Mouse (Mus musculus): ENCODE results near the gene Map3k14. TPM values are rescaled to one million over a fixed set of nuclear protein-coding genes. Genes with fewer than 3 reads are reported as not detected.

The Map3k14 gene
- polyA plus RNA-seq, 1 experiment: 0.01 TPM

- TF ChIP-seq GATA1 (IDR thresholded peaks at IDR 0.05; ENCODE audit: low read length) (no peak), TAL1 (IDR thresholded peaks at IDR 0.05; ENCODE audit: low read length) (no peak)
- Histone ChIP-seq H3K4me3 (replicated peaks) (no peak overlapping the region), H3K27me3 (ENCODE audit: control insufficient read depth) (no peaks in the 10 kb centered on the region), H3K9me3 (ENCODE audit: control insufficient read depth, low read length) (no peaks in the 10 kb centered on the region), H3K36me3 (ENCODE audit: control insufficient read depth) (no peaks in the 10 kb centered on the region), H3K4me1 (ENCODE audit: control insufficient read depth) (peaks cover under 1% of the 10 kb centered on the region; the same call in 1 of the 2 replicates)
Measured at GRCm38 (mm10) chr11:103240740-103241139, 26.5 kb downstream of the Map3k14 start.

GRCm38 (mm10) chr11:103237757-103238156 is 29.5 kb downstream of the Map3k14 start:
- H3K36me3 ChIP-seq (ENCODE audit: control insufficient read depth): no peaks in the 10 kb centered on the region
- H3K4me3 ChIP-seq (replicated peaks): no peak overlapping the region
- TF ChIP-seq GATA1 (IDR thresholded peaks at IDR 0.05; ENCODE audit: low read length) (no peak), TAL1 (IDR thresholded peaks at IDR 0.05; ENCODE audit: low read length) (no peak)
- no peaks in the 10 kb centered on the region for H3K9me3 ChIP-seq (ENCODE audit: control insufficient read depth, low read length)
- no peaks in the 10 kb centered on the region for H3K4me1 ChIP-seq (ENCODE audit: control insufficient read depth)
- no peaks in the 10 kb centered on the region for H3K27me3 ChIP-seq (ENCODE audit: control insufficient read depth)

DNA sequence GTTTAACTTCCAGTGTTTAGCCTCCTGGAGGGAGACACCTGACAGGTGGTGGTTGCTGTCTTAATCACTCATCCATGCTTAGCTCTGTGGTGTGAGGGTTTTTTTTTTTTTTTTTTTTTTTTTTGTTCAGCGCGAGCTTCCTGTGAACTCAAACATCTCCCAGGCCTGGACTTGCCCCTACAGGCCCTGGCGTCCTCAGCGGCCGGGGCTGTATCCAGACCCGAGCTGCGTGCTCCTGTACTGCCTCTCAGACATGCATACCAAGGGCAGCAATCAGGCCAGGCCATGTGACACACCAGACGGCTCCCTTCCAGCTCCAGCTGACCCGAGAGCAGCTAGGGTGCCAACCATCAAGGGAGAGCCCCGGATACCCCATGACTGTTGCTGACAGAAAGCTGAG is 30.4 kb downstream of the Map3k14 start:
- no peak for TF ChIP-seq TAL1 (IDR thresholded peaks at IDR 0.05; ENCODE audit: low read length)
- no peak for TF ChIP-seq GATA1 (IDR thresholded peaks at IDR 0.05; ENCODE audit: low read length)
- H3K4me1 ChIP-seq (ENCODE audit: control insufficient read depth): no peaks in the 10 kb centered on the region
- H3K36me3 ChIP-seq (ENCODE audit: control insufficient read depth): no peaks in the 10 kb centered on the region
- H3K27me3 ChIP-seq (ENCODE audit: control insufficient read depth): no peaks in the 10 kb centered on the region
- no peak overlapping the region for H3K4me3 ChIP-seq (replicated peaks)
- no peaks in the 10 kb centered on the region for H3K9me3 ChIP-seq (ENCODE audit: control insufficient read depth, low read length)

- no peak for TF ChIP-seq TAL1 (IDR thresholded peaks at IDR 0.05; ENCODE audit: low read length)
- no peak for TF ChIP-seq GATA1 (IDR thresholded peaks at IDR 0.05; ENCODE audit: low read length)
- no peaks in the 10 kb centered on the region for H3K9me3 ChIP-seq (ENCODE audit: control insufficient read depth, low read length)
- no peak overlapping the region for H3K4me3 ChIP-seq (replicated peaks)
- no peaks in the 10 kb centered on the region for H3K36me3 ChIP-seq (ENCODE audit: control insufficient read depth)
- H3K4me1 ChIP-seq (ENCODE audit: control insufficient read depth): no peaks in the 10 kb centered on the region
- no peaks in the 10 kb centered on the region for H3K27me3 ChIP-seq (ENCODE audit: control insufficient read depth)
Measured at GRCm38 (mm10) chr11:103236431-103236830, 30.8 kb downstream of the Map3k14 start.

DNA sequence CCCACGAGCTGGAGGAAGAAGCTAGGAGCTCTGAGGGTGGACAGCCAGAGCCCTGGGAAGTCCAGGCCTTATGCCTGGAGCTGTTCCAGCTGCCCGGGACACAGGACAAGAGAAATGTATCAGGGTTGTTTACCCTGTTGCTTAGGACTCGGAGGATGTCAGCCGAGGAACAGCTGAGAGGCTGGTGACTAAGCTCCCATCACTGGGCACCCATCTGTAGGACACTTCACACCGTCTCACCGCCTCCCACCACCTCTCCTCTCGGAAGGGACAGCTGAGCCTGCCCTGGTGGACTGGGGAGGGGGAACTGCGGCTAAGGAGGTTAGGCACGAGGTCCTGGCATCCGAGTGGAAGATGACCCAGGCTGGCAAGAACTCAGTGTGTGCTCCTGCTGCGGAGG is 31.6 kb downstream of the Map3k14 start:
- no peak for TF ChIP-seq GATA1 (IDR thresholded peaks at IDR 0.05; ENCODE audit: low read length)
- TF ChIP-seq TAL1 (IDR thresholded peaks at IDR 0.05; ENCODE audit: low read length): no peak
- H3K36me3 ChIP-seq (ENCODE audit: control insufficient read depth): no peaks in the 10 kb centered on the region
- no peak overlapping the region for H3K4me3 ChIP-seq (replicated peaks)

GRCm38 (mm10) chr11:103234447-103234846 is 32.8 kb downstream of the Map3k14 start:
- TF ChIP-seq GATA1 (IDR thresholded peaks at IDR 0.05; ENCODE audit: low read length): no peak
- TF ChIP-seq TAL1 (IDR thresholded peaks at IDR 0.05; ENCODE audit: low read length): no peak
- peaks cover 6% of the 10 kb centered on the region for H3K36me3 ChIP-seq (ENCODE audit: control insufficient read depth)
- H3K4me1 ChIP-seq (ENCODE audit: control insufficient read depth): no peaks in the 10 kb centered on the region
- no peaks in the 10 kb centered on the region for H3K27me3 ChIP-seq (ENCODE audit: control insufficient read depth)
- no peak overlapping the region for H3K4me3 ChIP-seq (replicated peaks)
- H3K9me3 ChIP-seq (ENCODE audit: control insufficient read depth, low read length): no peaks in the 10 kb centered on the region

More for the DNA sequence above, 31.6 kb downstream of the Map3k14 start:
- no peaks in the 10 kb centered on the region for H3K9me3 ChIP-seq (ENCODE audit: control insufficient read depth, low read length)
- no peaks in the 10 kb centered on the region for H3K27me3 ChIP-seq (ENCODE audit: control insufficient read depth)
- no peaks in the 10 kb centered on the region for H3K4me1 ChIP-seq (ENCODE audit: control insufficient read depth)

DNA sequence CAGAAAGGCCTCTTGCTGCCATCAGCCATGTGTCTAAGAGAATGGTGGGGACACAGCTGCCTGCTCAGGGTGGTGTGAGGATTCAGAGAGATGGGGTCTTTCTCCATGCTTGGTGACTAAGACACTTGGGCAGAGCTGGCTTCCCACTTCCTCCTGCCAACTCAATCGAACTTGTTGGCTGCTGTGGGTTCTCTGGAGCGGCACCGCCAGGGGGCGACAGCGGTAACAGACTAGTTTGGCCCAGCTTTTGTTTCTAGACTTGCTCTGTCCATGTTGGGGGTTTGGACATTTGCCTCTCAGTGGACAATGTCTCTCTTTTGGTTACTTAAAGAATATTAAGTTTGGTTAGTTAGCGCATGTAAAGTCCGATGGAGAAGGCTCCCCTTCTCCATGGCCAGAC is 34.3 kb downstream of the Map3k14 start:
- peaks cover 6% of the 10 kb centered on the region for H3K36me3 ChIP-seq (ENCODE audit: control insufficient read depth)

GRCm38 (mm10) chr11:103231367-103231766 is 35.9 kb downstream of the Map3k14 start:
- Histone ChIP-seq H3K4me3 (replicated peaks) (no peak overlapping the region), H3K27me3 (ENCODE audit: control insufficient read depth) (no peaks in the 10 kb centered on the region), H3K9me3 (ENCODE audit: control insufficient read depth, low read length) (no peaks in the 10 kb centered on the region), H3K36me3 (ENCODE audit: control insufficient read depth) (peaks cover 6% of the 10 kb centered on the region), H3K4me1 (ENCODE audit: control insufficient read depth) (no peaks in the 10 kb centered on the region)
- TF ChIP-seq GATA1 (IDR thresholded peaks at IDR 0.05; ENCODE audit: low read length) (no peak), TAL1 (IDR thresholded peaks at IDR 0.05; ENCODE audit: low read length) (no peak)

More for the DNA sequence above, 34.3 kb downstream of the Map3k14 start:
- Histone ChIP-seq H3K4me1 (ENCODE audit: control insufficient read depth) (no peaks in the 10 kb centered on the region), H3K4me3 (replicated peaks) (no peak overlapping the region), H3K27me3 (ENCODE audit: control insufficient read depth) (no peaks in the 10 kb centered on the region), H3K9me3 (ENCODE audit: control insufficient read depth, low read length) (no peaks in the 10 kb centered on the region)
- TF ChIP-seq GATA1 (IDR thresholded peaks at IDR 0.05; ENCODE audit: low read length) (no peak), TAL1 (IDR thresholded peaks at IDR 0.05; ENCODE audit: low read length) (no peak)

DNA sequence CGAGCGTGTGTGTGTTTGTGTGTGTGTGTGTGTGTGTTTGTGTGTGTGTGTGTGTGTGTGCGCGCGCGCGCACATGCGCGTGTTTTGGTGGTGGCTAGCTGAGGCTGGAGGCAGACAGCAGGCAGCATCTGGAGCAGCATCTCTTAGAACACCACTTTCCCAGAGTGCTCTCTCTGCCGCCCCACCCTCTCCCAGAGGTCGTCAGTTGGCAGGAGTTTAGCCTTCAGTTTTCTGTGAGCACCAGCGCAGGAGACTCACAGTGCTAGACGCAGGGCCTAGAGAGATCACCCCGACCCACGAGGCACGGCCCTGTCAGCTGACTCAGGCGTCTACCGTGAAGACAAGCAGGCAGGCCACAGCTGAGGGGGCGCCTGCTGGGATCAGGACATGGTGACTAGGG is 36.6 kb downstream of the Map3k14 start:
- Histone ChIP-seq H3K36me3 (ENCODE audit: control insufficient read depth) (peaks cover 6% of the 10 kb centered on the region), H3K27me3 (ENCODE audit: control insufficient read depth) (no peaks in the 10 kb centered on the region), H3K4me1 (ENCODE audit: control insufficient read depth) (no peaks in the 10 kb centered on the region), H3K9me3 (ENCODE audit: control insufficient read depth, low read length) (no peaks in the 10 kb centered on the region), H3K4me3 (replicated peaks) (no peak overlapping the region)
- TF ChIP-seq TAL1 (IDR thresholded peaks at IDR 0.05; ENCODE audit: low read length): no peak
- no peak for TF ChIP-seq GATA1 (IDR thresholded peaks at IDR 0.05; ENCODE audit: low read length)

GRCm38 (mm10) chr11:103229608-103230007 is 37.7 kb downstream of the Map3k14 start:
- no peak overlapping the region for H3K4me3 ChIP-seq (replicated peaks)
- no peak for TF ChIP-seq GATA1 (IDR thresholded peaks at IDR 0.05; ENCODE audit: low read length)
- no peak for TF ChIP-seq TAL1 (IDR thresholded peaks at IDR 0.05; ENCODE audit: low read length)
- no peaks in the 10 kb centered on the region for H3K27me3 ChIP-seq (ENCODE audit: control insufficient read depth)
- no peaks in the 10 kb centered on the region for H3K9me3 ChIP-seq (ENCODE audit: control insufficient read depth, low read length)
- peaks cover 6% of the 10 kb centered on the region for H3K36me3 ChIP-seq (ENCODE audit: control insufficient read depth)
- no peaks in the 10 kb centered on the region for H3K4me1 ChIP-seq (ENCODE audit: control insufficient read depth)
